Mouse (Mus musculus): ENCODE measurements around the gene Cfap52.

DNA sequence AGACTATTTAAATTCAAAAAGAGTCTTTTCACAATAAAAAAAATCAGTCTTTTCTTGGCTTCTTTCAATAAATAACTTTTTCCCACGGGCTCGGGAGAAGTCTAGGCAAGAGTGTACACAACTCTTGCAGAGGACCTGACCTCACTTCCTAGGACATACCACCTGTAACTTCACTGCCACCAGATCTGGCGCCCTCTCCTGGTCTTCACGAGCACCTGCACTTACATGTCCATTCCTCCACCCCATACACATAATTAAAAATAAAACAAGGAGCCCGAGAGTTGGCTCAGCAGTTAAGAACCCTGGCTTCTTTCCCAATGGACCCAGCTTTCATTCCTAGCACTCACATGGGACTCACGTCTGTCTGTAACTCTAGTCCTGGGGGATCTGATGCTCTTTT, 1.3 kb downstream of the Cfap52 start:
- TF ChIP-seq POLR2A (IDR thresholded peaks at IDR 0.05; ENCODE audit: borderline replicate concordance, extremely low read depth, insufficient read depth, insufficient read length, poor library complexity, severe bottlenecking): no peak
- TF ChIP-seq CTCF (IDR thresholded peaks at IDR 0.05; ENCODE audit: borderline replicate concordance, extremely low read depth, insufficient read depth, insufficient read length): no peak
